Comparison of ENCODE assay signal across 16 mouse cellular contexts in genomic region chr10:68344991-68345720, GRCm38 (mm10).
DNase-seq lines count a peak whose midpoint lies in the region; ATAC-seq and TF ChIP-seq lines count a peak whose summit lies in the region.
"Had no signal": no experiment of that assay in that cellular context is flagged by ENCODE, and none has a peak within 500 bp of the region (broad histone marks: within the 10 kb centered on the region; RNA-seq: fewer than 3 reads in every experiment).

No protein-coding gene starts in this region.

- 45% methylated on average over 18 of the region's 18 CpGs for WGBS in limb, embryonic 10.5 days
- 82% methylated on average over 18 of the region's 18 CpGs for WGBS in hindbrain, postnatal 0 days
- 89% methylated on average over 18 of the region's 18 CpGs for WGBS in embryonic facial prominence, embryonic 10.5 days

- TF ChIP-seq EP300 in ES-Bruce4 (IDR thresholded peaks at IDR 0.05; ENCODE audit: insufficient read depth, low read depth, low read length): no peak

- peak; percentile 53 for DNase-seq in R1 (ENCODE audit: low read depth, low spot score)
- peak; percentile 80 to 87 for DNase-seq in kidney, adult 8-10 months
- DNase-seq in limb, embryonic 10.5 days (ENCODE audit: low spot score): peak; percentile 50
- DNase-seq in left cerebral cortex, adult 11 months (ENCODE audit: low spot score): no peak
- no peak for DNase-seq in hindbrain, postnatal 0 days (ENCODE audit: low spot score)
- DNase-seq in embryonic facial prominence, embryonic 10.5 days (ENCODE audit: low spot score): no peak
- DNase-seq: cerebellum, postnatal 25 days; heart, postnatal 4 days; left cerebral cortex, postnatal 4 days; retina, postnatal 1 day had no signal

- H3K9ac ChIP-seq in ES-Bruce4 (ENCODE audit: low read depth, poor library complexity, severe bottlenecking): 0 out of 2 replicates have a peak overlapping the region, but pooled peaks have one; percentile 51
- no peak overlapping the region for H3K9ac ChIP-seq in hindbrain, postnatal 0 days (replicated peaks; ENCODE audit: low read length)
- H3K9ac ChIP-seq: embryonic facial prominence, embryonic 12.5 days; heart, embryonic 13.5 days; liver, embryonic 14.5 days had no signal

- no peaks in the 10 kb centered on the region for H3K27me3 ChIP-seq in ES-Bruce4 (ENCODE audit: control insufficient read depth, insufficient read depth, low read length, poor library complexity, severe bottlenecking)
- 0 out of 2 replicates have a peak, but pooled peaks cover 3% of the 10 kb centered on the region for H3K27me3 ChIP-seq in limb, embryonic 10.5 days (ENCODE audit: low read depth, poor library complexity, severe bottlenecking)
- no peaks in the 10 kb centered on the region for H3K27me3 ChIP-seq in hindbrain, postnatal 0 days (ENCODE audit: insufficient read depth, low read length)
- no peaks in the 10 kb centered on the region for H3K27me3 ChIP-seq in embryonic facial prominence, embryonic 10.5 days (replicated peaks; ENCODE audit: low read depth, poor library complexity, severe bottlenecking)
- H3K27me3 ChIP-seq: embryonic facial prominence, embryonic 12.5 days; heart, embryonic 13.5 days; megakaryocyte, embryonic 14.5 days had no signal

- no peaks in the 10 kb centered on the region for H3K4me1 ChIP-seq in ES-Bruce4 (ENCODE audit: control insufficient read depth, insufficient read depth, low read length)
- H3K4me1 ChIP-seq in limb, embryonic 10.5 days: peaks cover 30% of the 10 kb centered on the region
- no peaks in the 10 kb centered on the region for H3K4me1 ChIP-seq in hindbrain, postnatal 0 days (ENCODE audit: insufficient read depth, low read length)
- peaks cover 11% of the 10 kb centered on the region for H3K4me1 ChIP-seq in embryonic facial prominence, embryonic 10.5 days
- H3K4me1 ChIP-seq: megakaryocyte, embryonic 14.5 days had no signal

- H3K9me3 ChIP-seq in ES-Bruce4 (replicated peaks; ENCODE audit: control insufficient read depth, insufficient read depth, low read length, poor library complexity, severe bottlenecking): peaks cover 4% of the 10 kb centered on the region; the same call in 1 of the 2 replicates
- peaks cover 7% of the 10 kb centered on the region for H3K9me3 ChIP-seq in limb, embryonic 10.5 days (replicated peaks)
- H3K9me3 ChIP-seq in hindbrain, postnatal 0 days (ENCODE audit: low read length): peaks cover 6% of the 10 kb centered on the region
- H3K9me3 ChIP-seq in embryonic facial prominence, embryonic 10.5 days: peaks cover 15% of the 10 kb centered on the region; the same call in 1 of the 2 replicates

- ATAC-seq in hindbrain, postnatal 0 days: no peak
- ATAC-seq: lung, postnatal 0 days had no signal

- peak overlapping the region; percentile 44 for H3K4me3 ChIP-seq in ES-Bruce4 (ENCODE audit: low read depth, low read length)
- 0 out of 2 replicates have a peak overlapping the region, but pooled peaks have one; percentile 1 for H3K4me3 ChIP-seq in limb, embryonic 10.5 days
- H3K4me3 ChIP-seq in hindbrain, postnatal 0 days (ENCODE audit: low read length): no peak overlapping the region
- no peak overlapping the region for H3K4me3 ChIP-seq in embryonic facial prominence, embryonic 10.5 days
- H3K4me3 ChIP-seq: embryonic facial prominence, embryonic 12.5 days; heart, embryonic 13.5 days; megakaryocyte, embryonic 14.5 days had no signal

- no peak overlapping the region for H3K4me2 ChIP-seq in hindbrain, postnatal 0 days (ENCODE audit: low read depth, low read length)
- H3K4me2 ChIP-seq: embryonic facial prominence, embryonic 12.5 days; heart, embryonic 13.5 days had no signal

- H3K27ac ChIP-seq in ES-Bruce4 (ENCODE audit: insufficient read depth, low read length): no peak overlapping the region
- peak overlapping the region; percentile 72 for H3K27ac ChIP-seq in limb, embryonic 10.5 days
- no peak overlapping the region for H3K27ac ChIP-seq in hindbrain, postnatal 0 days
- no peak overlapping the region; the same call in 1 of the 2 replicates for H3K27ac ChIP-seq in embryonic facial prominence, embryonic 10.5 days (replicated peaks)
- H3K27ac ChIP-seq: embryonic facial prominence, embryonic 12.5 days; liver, embryonic 14.5 days had no signal

- TF ChIP-seq POLR2A in ES-Bruce4 (IDR thresholded peaks at IDR 0.05; ENCODE audit: insufficient read depth, low read length): no peak

- no peak for TF ChIP-seq CTCF in ES-Bruce4 (IDR thresholded peaks at IDR 0.05; ENCODE audit: low read depth, low read length)
- no peak for TF ChIP-seq CTCF in hindbrain, postnatal 0 days (IDR thresholded peaks at IDR 0.05; ENCODE audit: low read depth)

- no peaks in the 10 kb centered on the region for H3K36me3 ChIP-seq in ES-Bruce4 (ENCODE audit: control insufficient read depth, insufficient read depth, low read length, poor library complexity, severe bottlenecking)
- H3K36me3 ChIP-seq in limb, embryonic 10.5 days: peaks cover 3% of the 10 kb centered on the region; the same call in 1 of the 2 replicates
- H3K36me3 ChIP-seq in hindbrain, postnatal 0 days (ENCODE audit: insufficient read depth, low read length): no peaks in the 10 kb centered on the region
- H3K36me3 ChIP-seq in embryonic facial prominence, embryonic 10.5 days (replicated peaks): no peaks in the 10 kb centered on the region
- H3K36me3 ChIP-seq: embryonic facial prominence, embryonic 12.5 days; heart, embryonic 13.5 days had no signal

Comparison
In these comparisons a context has a peak if more than half of its experiments do, and no peak if none do; other contexts are left out.
1. H3K4me3 ChIP-seq: peak in ES-Bruce4 (single experiment) and limb, embryonic 10.5 days (single experiment); none in hindbrain, postnatal 0 days (single experiment) and embryonic facial prominence, embryonic 10.5 days (single experiment).
2. DNase-seq: peak in R1 (single experiment), kidney, adult 8-10 months (2 of 2) and limb, embryonic 10.5 days (single experiment); none in left cerebral cortex, adult 11 months (single experiment), hindbrain, postnatal 0 days (single experiment) and embryonic facial prominence, embryonic 10.5 days (single experiment).